23 mouse cellular contexts compared by ENCODE assay signal in genomic region chr8:123845991-123846390, GRCm38 (mm10). TPM values are rescaled to one million over a fixed set of nuclear protein-coding genes. Genes with fewer than 3 reads are reported as not detected.
DNase-seq lines count a peak whose midpoint lies in the region; ATAC-seq and TF ChIP-seq lines count a peak whose summit lies in the region.
"Had no signal": no experiment of that assay in that cellular context is flagged by ENCODE, and none has a peak within 500 bp of the region (broad histone marks: within the 10 kb centered on the region; RNA-seq: fewer than 3 reads in every experiment).

No protein-coding gene starts in this region.

- no peaks in the 10 kb centered on the region for H3K9me3 ChIP-seq in stomach, postnatal 0 days (ENCODE audit: control insufficient read depth, low read length)
- H3K9me3 ChIP-seq: embryonic facial prominence, embryonic 13.5 days; G1E; hindbrain, embryonic 12.5 days; hindbrain, embryonic 15.5 days had no signal

- H3K4me2 ChIP-seq in stomach, postnatal 0 days (replicated peaks; ENCODE audit: low read depth): no peak overlapping the region
- H3K4me2 ChIP-seq: embryonic facial prominence, embryonic 13.5 days; heart, embryonic 11.5 days; hindbrain, embryonic 12.5 days; hindbrain, embryonic 15.5 days had no signal

- H3K4me3 ChIP-seq in cerebellum, adult 2 months (replicated peaks; ENCODE audit: insufficient read depth, low read depth, low read length): no peak overlapping the region
- no peak overlapping the region for H3K4me3 ChIP-seq in layer of hippocampus, adult 2 months
- H3K4me3 ChIP-seq in olfactory bulb, adult 2 months (ENCODE audit: insufficient read depth, low read depth, low read length): peak overlapping the region; percentile 37
- H3K4me3 ChIP-seq in stomach, postnatal 0 days (ENCODE audit: low read depth, low read length): no peak overlapping the region
- H3K4me3 ChIP-seq: embryonic facial prominence, embryonic 13.5 days; gastrocnemius, adult 2 months; hindbrain, embryonic 12.5 days; hindbrain, embryonic 15.5 days had no signal

- H3K27ac ChIP-seq in cerebellum, adult 2 months (ENCODE audit: insufficient read depth, low read length): no peak overlapping the region
- H3K27ac ChIP-seq in layer of hippocampus, adult 2 months: peak overlapping the region; percentile 78
- peak overlapping the region; percentile 93 for H3K27ac ChIP-seq in olfactory bulb, adult 2 months (ENCODE audit: insufficient read depth, low read depth, low read length)
- H3K27ac ChIP-seq in stomach, postnatal 0 days (replicated peaks): no peak overlapping the region
- H3K27ac ChIP-seq: embryonic facial prominence, embryonic 13.5 days; gastrocnemius, adult 2 months; hindbrain, embryonic 12.5 days; hindbrain, embryonic 15.5 days had no signal

- peaks cover 23% of the 10 kb centered on the region for H3K4me1 ChIP-seq in cerebellum, adult 2 months (ENCODE audit: control insufficient read depth, insufficient read depth, low read length)
- H3K4me1 ChIP-seq in olfactory bulb, adult 2 months (ENCODE audit: control insufficient read depth, insufficient read depth, low read length): peaks cover 51% of the 10 kb centered on the region
- no peaks in the 10 kb centered on the region for H3K4me1 ChIP-seq in stomach, postnatal 0 days (replicated peaks; ENCODE audit: control insufficient read depth, insufficient read depth)
- H3K4me1 ChIP-seq: embryonic facial prominence, embryonic 13.5 days; hindbrain, embryonic 12.5 days; hindbrain, embryonic 15.5 days had no signal

- TF ChIP-seq CTCF in cerebellum, adult 2 months (IDR thresholded peaks at IDR 0.05; ENCODE audit: borderline replicate concordance, insufficient read depth, low read depth, low read length): no peak
- no peak for TF ChIP-seq CTCF in layer of hippocampus, adult 2 months (conservative IDR thresholded peaks at IDR 0.05)
- no peak for TF ChIP-seq CTCF in olfactory bulb, adult 2 months (IDR thresholded peaks at IDR 0.05; ENCODE audit: insufficient read depth, low read depth, low read length)
- no peak for TF ChIP-seq CTCF in stomach, postnatal 0 days (IDR thresholded peaks at IDR 0.05; ENCODE audit: low read depth)

- ATAC-seq in stomach, postnatal 0 days (ENCODE audit: low FRiP score, low TSS enrichment): no peak
- ATAC-seq: forebrain, embryonic 14.5 days had no signal

- TF ChIP-seq EP300 in stomach, postnatal 0 days (optimal IDR thresholded peaks at IDR 0.05): no peak

- no peaks in the 10 kb centered on the region for H3K36me3 ChIP-seq in stomach, postnatal 0 days (ENCODE audit: control insufficient read depth, insufficient read depth, low read length)
- H3K36me3 ChIP-seq: embryonic facial prominence, embryonic 13.5 days; hindbrain, embryonic 12.5 days; hindbrain, embryonic 15.5 days had no signal

- H3K9ac ChIP-seq in stomach, postnatal 0 days (ENCODE audit: low read length): no peak overlapping the region
- H3K9ac ChIP-seq: embryonic facial prominence, embryonic 13.5 days; forebrain, postnatal 0 days; hindbrain, embryonic 12.5 days; hindbrain, embryonic 15.5 days had no signal

- no peaks in the 10 kb centered on the region for H3K27me3 ChIP-seq in cerebellum, adult 2 months (ENCODE audit: control insufficient read depth, insufficient read depth, low read length)
- H3K27me3 ChIP-seq in stomach, postnatal 0 days (ENCODE audit: control insufficient read depth, insufficient read depth, low read length): no peaks in the 10 kb centered on the region
- H3K27me3 ChIP-seq: CH12.LX; embryonic facial prominence, embryonic 13.5 days; hindbrain, embryonic 12.5 days; hindbrain, embryonic 15.5 days had no signal

- no peak for TF ChIP-seq POLR2A in cerebellum, adult 2 months (IDR thresholded peaks at IDR 0.05; ENCODE audit: borderline replicate concordance, insufficient read depth, low read length)
- TF ChIP-seq POLR2A in olfactory bulb, adult 2 months (IDR thresholded peaks at IDR 0.05; ENCODE audit: insufficient read depth, low read depth, low read length): no peak

- peak; percentile 46 to 62 for DNase-seq in cerebellum, adult 2 months
- no peak for DNase-seq in cerebellum, adult 8-10 months
- DNase-seq in layer of hippocampus, adult 2 months (ENCODE audit: low spot score in 2 of 2): no peak
- no peak for DNase-seq in layer of hippocampus, postnatal 25 days (ENCODE audit: extremely low spot score in 1 of 2, low spot score in 1 of 2)
- peak; percentile 75 for DNase-seq in brain, adult 2 months (ENCODE audit: low read depth, low spot score)
- no peak for DNase-seq in stomach, postnatal 0 days (ENCODE audit: low spot score)
- no peak for DNase-seq in thymus, postnatal 0 days (ENCODE audit: low spot score)
- DNase-seq: adrenal gland, adult 2 months; adrenal gland, postnatal 14 days; B cell, adult 2 months; forebrain, postnatal 0 days; gastrocnemius, adult 2 months; gastrocnemius, postnatal 14 days; heart, adult 11 months had no signal

- WGBS in cerebellum, adult 2 months: 85% methylated on average over 10 of the region's 10 CpGs
- 55% methylated on average over 10 of the region's 10 CpGs for WGBS in olfactory bulb, adult 2 months
- WGBS in stomach, postnatal 0 days: 91% methylated on average over 10 of the region's 10 CpGs

RNA-seq across cellular contexts. Expression of gene Ccsap, which starts 14.0 kb away (rescaled TPM):
- polyA plus RNA-seq in cerebellum, adult 2 months (2012; rRNA removed): 19.6 and 23.5 TPM in 2 replicates
- 10 to 100 TPM; 62.3 to 62.7 TPM for total RNA-seq in layer of hippocampus, adult 2 months (2021)
- total RNA-seq in layer of hippocampus, postnatal 25 days (2021): 10 to 100 TPM; 58.6 to 63.2 TPM
- polyA plus RNA-seq in olfactory bulb, adult 2 months (2012; ENCODE audit: insufficient read depth, insufficient read length, low replicate concordance, missing spikeins): not detected in 2 replicates
- polyA plus RNA-seq in stomach, postnatal 0 days (2015; fragmentation: Nextera tagmentation; extraction: Ambion mirVana): 0.91 and 1.2 TPM in 2 replicates
- 6.6 and 6.7 TPM in 2 replicates for polyA plus RNA-seq in thymus, postnatal 0 days (2015; fragmentation: Nextera tagmentation; extraction: Ambion mirVana)

RNA-seq across cellular contexts. Expression of gene Rab4a, which starts 40.2 kb away (rescaled TPM):
- 102 and 111 TPM in 2 replicates for polyA plus RNA-seq in cerebellum, adult 2 months (2012; rRNA removed)
- total RNA-seq in layer of hippocampus, adult 2 months (2021): 10 to 100 TPM; 41.8 to 48.0 TPM
- 10 to 100 TPM; 42.9 to 44.9 TPM for total RNA-seq in layer of hippocampus, postnatal 25 days (2021)
- not detected in 2 replicates for polyA plus RNA-seq in olfactory bulb, adult 2 months (2012; ENCODE audit: insufficient read depth, insufficient read length, low replicate concordance, missing spikeins)
- polyA plus RNA-seq in stomach, postnatal 0 days (2015; fragmentation: Nextera tagmentation; extraction: Ambion mirVana): 25.8 and 27.0 TPM in 2 replicates
- 23.4 and 23.5 TPM in 2 replicates for polyA plus RNA-seq in thymus, postnatal 0 days (2015; fragmentation: Nextera tagmentation; extraction: Ambion mirVana)
- total RNA-seq: CH12.LX had no signal

RNA-seq across cellular contexts. Expression of gene Acta1, which starts 48.6 kb away (rescaled TPM):
- polyA plus RNA-seq in cerebellum, adult 2 months (2012; rRNA removed): 5.7 and 7.3 TPM in 2 replicates
- total RNA-seq in layer of hippocampus, adult 2 months (2021): 1 to 10 TPM; 6.0 to 6.5 TPM
- total RNA-seq in layer of hippocampus, postnatal 25 days (2021): 1 to 10 TPM; 7.4 to 9.0 TPM
- not detected in 2 replicates for polyA plus RNA-seq in olfactory bulb, adult 2 months (2012; ENCODE audit: insufficient read depth, insufficient read length, low replicate concordance, missing spikeins)
- polyA plus RNA-seq in stomach, postnatal 0 days (2015; fragmentation: Nextera tagmentation; extraction: Ambion mirVana): 23.1 and 27.2 TPM in 2 replicates
- 14.5 and 22.3 TPM in 2 replicates for polyA plus RNA-seq in thymus, postnatal 0 days (2015; fragmentation: Nextera tagmentation; extraction: Ambion mirVana)
- total RNA-seq: CH12.LX; G1E; hematopoietic stem cell, adult 5-6 weeks had no signal

Comparison
In these comparisons a context has a peak if more than half of its experiments do, and no peak if none do; other contexts are left out.
1. DNase-seq: peak in cerebellum, adult 2 months (2 of 2) and brain, adult 2 months (single experiment); none in cerebellum, adult 8-10 months (single experiment), layer of hippocampus, adult 2 months (0 of 2), layer of hippocampus, postnatal 25 days (0 of 2), stomach, postnatal 0 days (single experiment) and thymus, postnatal 0 days (single experiment).
2. H3K27ac ChIP-seq: peak in layer of hippocampus, adult 2 months (single experiment) and olfactory bulb, adult 2 months (single experiment); none in cerebellum, adult 2 months (single experiment) and stomach, postnatal 0 days (single experiment).